Mouse (Mus musculus) small intestine, adult 2 months (tissue): ENCODE results near the gene Dusp16.

ENCODE experiments used
- CTCF ChIP-seq: fragments of 200-500 bp; IDR thresholded peaks from 2 replicates; pipeline ENCODE4 v1.5.1; 2012; ENCODE audit warnings: low read depth, mild to moderate bottlenecking, control low read depth, inconsistent platforms, low read length, moderate library complexity, mixed read lengths; ENCODE audit not compliant: insufficient replicate concordance, insufficient read length; ENCODE audit errors: extremely low read depth
- POLR2A ChIP-seq: fragments of 200-500 bp; IDR thresholded peaks from 2 replicates; pipeline ENCODE4 v1.6.1; 2012; ENCODE audit warnings: low read depth, mild to moderate bottlenecking, control low read depth, inconsistent platforms, low read length, moderate library complexity

GRCm38 (mm10) chr6:134786426-134786825, 6.0 kb downstream of the Dusp16 start:
- TF ChIP-seq CTCF: no peak
- TF ChIP-seq POLR2A: no peak
